Mouse (Mus musculus): Measurements from ENCODE around the gene Cerk.
"Not testable (repeated sequence)": the region's sequence is repeated elsewhere in the genome, so short reads cannot be mapped to it uniquely, and the experiment has no call there.

The Cerk gene

GRCm38 (mm10) chr15:86185689-86186569 lies at the start of gene Cerk:
TSS of gene Cerk (minus strand) at chr15:86186141.
- peak; percentile 78 to 85 for DNase-seq

- DNase-seq: no peak
Measured at GRCm38 (mm10) chr15:86234517-86235441, 48.8 kb upstream of the Cerk start.

GRCm38 (mm10) chr15:86234001-86234400 lies 48.1 kb upstream of the Cerk start:
- DNase-seq: no peak

- DNase-seq: no peak
Measured at GRCm38 (mm10) chr15:86231831-86232512, 46.0 kb upstream of the Cerk start.

- DNase-seq: no peak
Measured at GRCm38 (mm10) chr15:86231170-86231569, 45.2 kb upstream of the Cerk start.

GRCm38 (mm10) chr15:86229623-86230022 lies 43.7 kb upstream of the Cerk start:
- no peak for DNase-seq

- DNase-seq: no peak
Measured at GRCm38 (mm10) chr15:86229088-86229487, 43.1 kb upstream of the Cerk start.

- peak in 1 of 2 experiments; percentile 52 for DNase-seq
Measured at GRCm38 (mm10) chr15:86228186-86228585, 42.2 kb upstream of the Cerk start.

GRCm38 (mm10) chr15:86226968-86227367 lies 41.0 kb upstream of the Cerk start:
- DNase-seq: no peak

- DNase-seq: no peak
Measured at GRCm38 (mm10) chr15:86226221-86226620, 40.3 kb upstream of the Cerk start.

GRCm38 (mm10) chr15:86224972-86225551 lies 39.1 kb upstream of the Cerk start:
- no peak for DNase-seq

GRCm38 (mm10) chr15:86221901-86222300 lies 36.0 kb upstream of the Cerk start:
- not testable (repeated sequence) for DNase-seq

GRCm38 (mm10) chr15:86221369-86221768 lies 35.4 kb upstream of the Cerk start:
- no peak for DNase-seq

GRCm38 (mm10) chr15:86220715-86221114 lies 34.8 kb upstream of the Cerk start:
- DNase-seq: peak in 1 of 2 experiments; percentile 4

- DNase-seq: no peak
Measured at GRCm38 (mm10) chr15:86220229-86220630, 34.3 kb upstream of the Cerk start.

GRCm38 (mm10) chr15:86219534-86220228 lies 33.7 kb upstream of the Cerk start:
- DNase-seq: no peak

GRCm38 (mm10) chr15:86216641-86217040 lies 30.7 kb upstream of the Cerk start:
- DNase-seq: not testable (repeated sequence)

- no peak for DNase-seq
Measured at GRCm38 (mm10) chr15:86214549-86215201, 28.7 kb upstream of the Cerk start.

- DNase-seq: peak; percentile 81 to 87
Measured at GRCm38 (mm10) chr15:86213753-86214548, 28.0 kb upstream of the Cerk start, which contains the start of gene Tbc1d22a. TSS of gene Tbc1d22a (plus strand) at chr15:86214459.

GRCm38 (mm10) chr15:86212193-86212592 lies 26.3 kb upstream of the Cerk start:
- not testable (repeated sequence) for DNase-seq

All from spleen, adult 18-20 months (tissue).